Mouse (Mus musculus) adrenal gland, postnatal 4 days (tissue): ENCODE measurements around the gene Esd. TPM values are rescaled to one million over a fixed set of nuclear protein-coding genes. Genes with fewer than 3 reads are reported as not detected.
A peak's percentile ranks its signal among the peaks of the same experiment; 100 is the strongest.

Experiments
- DNase-seq, 2 experiments: peaks; one replicate each; pipeline ENCODE4 v3.0.0; 2021 to 2022; ENCODE audit warnings: low spot score in 2 of 2, mixed read lengths in 2 of 2
- long read RNA-seq, 2 experiments: library from polyadenylated mRNA; stranded (forward); transcript quantifications; one replicate each; pipeline ENCODE4 v2.0.0; 2021
- total RNA-seq, 2 experiments: library from RNA; stranded (reverse); gene quantifications; 2 replicates each; pipeline ENCODE4 v1.2.3; 2021

The Esd gene
- total RNA-seq, result 100 to 1,000 TPM; 189 to 197 TPM
- long read RNA-seq, experiment 1, transcript Esd-201 (9 exons, 1,988 nt), result major isoform, 115 of 135 reads
- long read RNA-seq, experiment 1, partial matches to known transcripts, result 13 of 135 reads
- long read RNA-seq, experiment 1, other reads (novel, unspliced or antisense), result 3 of 135 reads
- long read RNA-seq, experiment 2, transcript Esd-207 (9 exons, 1,117 nt), result minor isoform, 6 of 183 reads
- long read RNA-seq, experiment 2, transcript Esd-201 (9 exons, 1,988 nt), result major isoform, 137 of 183 reads
- long read RNA-seq, experiment 2, partial matches to known transcripts, result 33 of 183 reads
- long read RNA-seq, experiment 2, other reads (novel, unspliced or antisense), result 7 of 183 reads

DNA sequence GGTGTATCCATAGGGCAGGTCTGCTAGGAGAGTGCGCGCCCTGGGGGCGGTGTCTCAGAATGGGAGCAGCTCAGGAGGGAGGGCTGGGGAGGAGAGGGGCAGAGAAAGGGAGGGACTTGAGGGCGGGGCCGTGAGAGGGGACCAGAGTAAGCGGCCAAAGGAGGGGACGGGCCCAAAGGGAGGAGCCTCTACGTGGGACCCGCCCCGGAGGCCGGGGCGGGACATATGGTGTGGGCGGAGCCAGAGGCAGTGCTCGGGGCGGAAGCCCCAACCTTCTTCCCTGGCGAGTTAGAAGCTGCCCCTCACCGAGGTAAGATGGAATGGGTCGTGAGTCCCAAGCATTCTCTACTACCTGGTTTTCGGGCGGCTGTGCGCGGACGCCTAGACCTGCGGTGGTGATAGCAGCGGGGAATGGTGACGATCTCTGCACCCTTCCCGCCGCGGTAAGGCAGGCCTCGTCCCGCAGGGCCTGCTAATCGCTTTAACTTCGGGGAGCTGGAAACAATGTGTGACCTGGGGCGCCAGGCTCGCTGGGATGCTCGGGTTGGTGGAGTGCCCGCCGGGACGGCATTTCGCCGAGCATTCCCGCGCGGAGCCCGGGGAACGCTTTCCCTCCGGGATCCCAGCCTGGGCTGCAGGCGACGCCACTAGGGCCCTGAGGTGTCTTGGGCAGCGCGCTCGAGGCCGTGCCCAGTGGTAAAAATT lies at the start of gene Esd:
TSS of gene Esd (plus strand) at position 219 of the 705 bp plus-strand sequence.
- peak; percentile 81 to 90 for DNase-seq

GRCm38 (mm10) chr14:74684298-74684978 lies 47.7 kb upstream of the Esd start:
- DNase-seq, result no peak

GRCm38 (mm10) chr14:74691963-74692362 lies 40.1 kb upstream of the Esd start:
- DNase-seq, result no peak

DNA sequence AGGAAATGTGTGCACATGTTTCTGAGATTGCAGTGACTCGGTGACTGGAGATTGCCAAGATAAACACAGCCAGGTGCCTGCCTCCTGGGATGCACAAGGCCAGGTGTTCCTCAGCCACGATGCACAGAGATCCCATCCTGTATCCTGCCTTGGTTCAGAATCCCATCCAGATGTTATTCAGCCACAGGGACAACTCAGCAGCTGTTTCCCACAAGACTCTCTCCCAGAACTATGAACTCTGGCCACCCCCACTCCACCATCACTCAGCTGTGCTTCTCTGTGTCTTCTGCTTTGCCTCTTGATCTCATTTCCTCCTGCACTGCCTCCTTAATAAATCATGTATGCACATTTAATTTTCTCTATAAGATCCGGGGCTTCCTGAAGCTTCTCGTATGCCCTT lies 35.3 kb upstream of the Esd start:
- no peak for DNase-seq

DNA sequence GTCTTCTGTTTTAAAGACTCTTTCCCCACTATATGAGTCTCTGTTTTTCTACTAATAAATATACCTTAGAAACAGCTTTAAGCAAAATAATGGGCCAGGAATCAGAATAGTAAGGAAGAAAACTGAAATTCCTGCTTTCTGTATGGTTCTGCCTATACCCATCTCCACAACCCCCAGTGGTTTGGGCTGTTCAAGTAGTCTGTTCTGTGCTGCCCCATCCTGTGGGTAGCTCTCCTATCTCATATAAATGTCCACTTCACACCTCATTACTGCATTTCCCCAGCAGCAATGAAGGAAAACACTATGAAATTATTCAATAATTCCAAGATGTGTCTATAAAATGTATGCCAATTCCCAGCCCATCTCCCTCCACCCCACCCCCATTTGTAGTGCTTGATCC lies 34.7 kb upstream of the Esd start:
- no peak for DNase-seq

DNA sequence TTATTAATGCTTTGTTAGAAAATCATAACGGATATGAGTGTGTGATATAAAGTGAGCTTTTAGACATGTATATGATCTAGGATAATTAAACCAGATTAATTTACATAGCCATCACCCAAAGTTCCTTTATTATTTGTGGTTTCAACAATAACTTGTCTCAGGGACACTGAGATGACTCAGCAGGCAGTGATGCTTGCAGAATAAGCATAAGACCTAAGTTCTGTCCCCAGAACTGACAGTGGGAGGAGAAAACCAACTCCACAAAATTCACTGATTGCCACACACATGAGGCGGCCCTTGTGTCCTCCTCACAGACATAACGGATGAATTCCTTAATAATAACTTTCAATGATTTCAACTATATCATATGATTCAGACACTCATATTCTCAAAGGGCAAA lies 32.9 kb upstream of the Esd start:
- no peak for DNase-seq

DNA sequence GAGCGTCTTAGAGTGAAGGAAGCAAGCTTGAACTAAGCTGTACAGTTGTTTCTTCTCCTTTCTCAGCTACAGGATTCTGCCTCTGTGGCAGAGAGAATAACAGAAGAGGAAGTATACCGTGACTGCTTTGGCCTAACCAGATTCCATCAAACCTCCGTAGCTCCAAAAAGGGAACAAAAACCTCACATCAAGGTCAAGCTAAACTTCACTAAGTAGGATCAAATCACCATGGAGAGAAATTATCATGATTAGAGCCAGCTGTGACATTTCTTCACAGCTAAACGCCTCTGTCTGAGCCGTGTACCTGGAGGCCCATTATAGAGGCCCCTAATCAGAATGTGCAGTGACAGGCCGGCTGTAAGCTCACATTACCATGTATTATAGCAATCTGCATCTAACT lies 28.2 kb upstream of the Esd start:
- no peak for DNase-seq

DNA sequence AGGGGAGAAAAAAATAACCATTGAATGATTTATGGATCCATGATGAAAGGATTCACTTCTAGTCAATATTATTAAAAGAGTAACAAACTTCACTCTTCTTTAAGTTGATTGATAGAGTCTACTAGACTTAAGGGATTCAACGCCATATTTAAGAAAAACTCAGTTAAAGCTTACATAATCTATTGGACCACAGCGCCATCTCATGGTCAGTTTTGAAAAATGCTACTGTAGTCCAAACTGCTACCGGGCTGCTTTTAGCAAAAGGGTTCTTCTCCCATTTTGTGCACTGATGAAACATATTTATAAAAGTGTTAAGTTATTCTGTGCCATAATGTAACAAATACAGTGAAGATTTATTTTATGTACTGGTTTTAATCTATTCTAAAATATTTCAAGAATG lies 23.0 kb upstream of the Esd start:
- DNase-seq, result no peak

DNA sequence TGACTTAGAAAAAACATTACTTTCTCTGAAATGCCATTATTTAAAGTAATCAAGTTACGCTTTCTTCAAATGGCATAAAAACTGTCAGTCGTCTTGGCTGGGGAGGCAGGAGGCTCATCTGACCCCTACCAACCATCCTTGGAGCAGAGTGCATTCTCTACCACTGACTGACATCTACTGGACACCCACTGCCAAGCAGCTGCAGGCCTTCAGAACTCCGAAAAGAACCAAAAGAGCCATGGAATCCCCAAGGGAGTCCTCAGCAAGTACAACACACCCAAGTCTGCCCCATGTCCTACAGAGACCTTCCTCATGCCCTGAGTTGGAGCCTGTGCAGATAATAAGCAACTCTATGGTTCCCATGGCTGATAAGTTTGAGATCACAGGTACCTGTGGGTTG lies 8.6 kb upstream of the Esd start:
- DNase-seq, result no peak

DNA sequence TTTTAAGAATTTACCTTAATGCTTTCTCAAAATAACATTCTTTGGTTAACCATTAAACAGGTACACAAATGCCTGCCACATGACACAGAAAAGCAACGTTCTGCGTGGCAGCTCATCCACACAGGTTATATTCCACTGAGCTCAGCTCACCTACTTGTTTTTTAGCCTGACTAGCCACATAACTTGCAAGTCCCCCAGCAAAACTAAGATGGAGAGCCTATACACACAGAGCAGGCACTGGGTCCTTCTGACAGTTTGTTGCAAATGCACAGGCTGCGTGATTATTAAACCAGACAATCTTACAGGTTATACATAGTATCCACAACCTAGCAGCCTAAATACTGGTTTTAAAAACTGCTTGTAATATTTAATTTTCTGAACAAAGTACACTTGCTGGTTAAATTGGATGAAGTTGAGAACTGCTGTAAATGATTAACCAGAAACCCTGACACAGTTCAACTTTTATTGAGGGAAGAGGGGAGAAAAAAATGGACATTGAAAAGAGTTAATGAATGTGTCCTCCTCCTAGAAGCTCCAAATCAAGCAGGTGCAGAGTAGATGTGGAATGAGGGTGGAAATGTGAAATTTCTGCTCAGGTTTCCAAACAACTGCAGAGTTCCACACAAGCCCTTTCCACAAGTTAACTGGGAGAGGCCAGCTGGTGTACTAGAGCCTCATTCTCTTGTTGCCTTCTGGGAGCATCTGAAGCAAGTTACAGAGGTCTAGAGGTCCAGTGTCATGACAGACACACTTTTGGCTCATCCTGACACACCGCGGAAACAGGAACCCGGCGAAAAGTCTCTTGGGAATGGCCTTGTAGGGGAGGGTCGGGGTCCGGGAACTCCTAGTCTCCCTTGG lies 647 bp upstream of the Esd start:
- DNase-seq, result no peak

DNA sequence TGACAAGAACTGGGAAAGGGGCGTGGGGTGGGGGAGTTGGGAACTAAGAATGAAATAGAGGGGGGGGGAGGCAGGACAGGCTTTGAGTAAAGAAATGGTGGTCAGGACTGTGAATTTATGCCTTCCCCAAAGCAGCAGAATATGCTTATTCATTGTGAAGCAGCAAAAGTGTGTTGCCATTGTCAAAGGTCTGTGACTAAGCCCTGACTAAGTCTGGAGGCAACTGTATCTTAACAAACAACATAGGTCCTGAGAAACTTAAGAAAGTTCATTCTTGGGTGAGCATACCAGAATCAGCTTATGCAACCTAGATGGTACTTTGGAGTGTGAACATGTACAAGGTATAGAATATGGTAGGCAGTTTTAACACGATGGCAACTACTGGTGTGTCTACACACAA lies 1.3 kb downstream of the Esd start:
- DNase-seq, result no peak

- no peak for DNase-seq
Measured at GRCm38 (mm10) chr14:74735471-74735870, 3.4 kb downstream of the Esd start.

GRCm38 (mm10) chr14:74736850-74737249 lies 4.8 kb downstream of the Esd start:
- DNase-seq, result no peak

- peak; percentile 51 to 65 for DNase-seq
Measured at GRCm38 (mm10) chr14:74764191-74764918, 32.3 kb downstream of the Esd start.

DNA sequence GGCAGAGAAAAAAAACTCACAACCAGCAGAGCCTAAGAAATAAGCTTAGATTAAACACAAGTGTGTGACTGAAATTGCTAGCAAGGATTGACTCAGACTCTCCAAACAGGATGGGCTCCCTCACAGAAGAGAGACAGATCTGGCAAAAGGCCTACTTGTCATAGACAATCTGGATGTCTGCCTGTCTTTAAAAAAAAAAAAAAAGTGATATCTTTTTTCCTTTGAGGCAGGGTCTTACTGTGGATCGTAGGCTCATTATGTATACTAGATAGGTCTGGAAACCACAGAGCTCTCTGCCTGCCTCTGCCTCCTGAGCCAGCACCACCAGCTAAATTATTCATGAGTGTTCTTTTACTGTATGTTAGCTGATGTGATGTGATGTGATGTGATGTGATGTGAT lies 35.8 kb downstream of the Esd start:
- DNase-seq, result no peak

DNA sequence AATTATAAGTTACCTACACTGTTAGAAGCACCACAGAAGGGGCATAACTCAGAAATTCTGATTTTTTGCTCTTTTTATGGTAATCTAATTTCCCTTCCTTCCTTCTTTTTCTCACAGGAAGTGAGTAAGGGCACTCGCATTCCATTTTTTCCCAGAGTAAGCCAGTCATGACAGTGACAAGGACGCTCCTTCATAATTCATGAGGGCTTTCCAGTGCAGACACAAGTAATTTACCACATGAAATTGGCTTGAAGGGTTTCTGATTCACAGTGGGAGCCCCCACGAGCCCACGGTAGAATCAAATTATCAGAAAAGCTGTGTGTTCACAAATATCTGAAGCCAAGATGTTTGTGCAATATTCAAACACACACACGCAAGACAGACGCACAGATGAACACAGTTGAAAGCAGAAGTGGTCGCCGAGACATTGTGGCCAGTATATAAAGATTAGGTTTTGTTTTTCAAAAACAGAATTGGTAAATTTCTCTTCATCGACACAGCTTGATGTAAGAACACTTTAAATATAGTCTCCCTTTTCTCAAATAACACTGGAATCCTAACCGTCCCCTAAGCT lies 42.0 kb downstream of the Esd start:
- no peak for DNase-seq

GRCm38 (mm10) chr14:74784243-74784934 lies 52.3 kb downstream of the Esd start:
- DNase-seq, result no peak

GRCm38 (mm10) chr14:74787717-74788116 lies 55.6 kb downstream of the Esd start:
- no peak for DNase-seq

DNA sequence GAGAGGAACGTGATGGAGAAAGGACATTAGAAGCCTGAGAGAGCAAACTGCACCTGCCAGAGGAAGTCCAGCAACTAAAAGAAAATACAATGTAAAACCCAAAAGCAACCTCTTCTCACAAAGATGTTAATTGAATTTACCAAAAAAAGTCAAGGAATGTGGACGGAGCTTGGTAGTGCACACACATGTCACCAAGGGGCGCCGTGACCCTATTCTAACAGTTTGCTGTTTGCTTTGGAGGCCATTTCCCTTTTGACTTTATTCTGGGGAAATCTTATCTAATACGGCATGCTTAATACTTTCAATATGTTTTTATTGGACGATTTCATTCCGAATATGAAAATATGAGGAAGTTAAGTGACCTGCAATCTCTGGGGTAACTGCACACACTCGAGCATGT lies 56.7 kb downstream of the Esd start:
- no peak for DNase-seq

DNA sequence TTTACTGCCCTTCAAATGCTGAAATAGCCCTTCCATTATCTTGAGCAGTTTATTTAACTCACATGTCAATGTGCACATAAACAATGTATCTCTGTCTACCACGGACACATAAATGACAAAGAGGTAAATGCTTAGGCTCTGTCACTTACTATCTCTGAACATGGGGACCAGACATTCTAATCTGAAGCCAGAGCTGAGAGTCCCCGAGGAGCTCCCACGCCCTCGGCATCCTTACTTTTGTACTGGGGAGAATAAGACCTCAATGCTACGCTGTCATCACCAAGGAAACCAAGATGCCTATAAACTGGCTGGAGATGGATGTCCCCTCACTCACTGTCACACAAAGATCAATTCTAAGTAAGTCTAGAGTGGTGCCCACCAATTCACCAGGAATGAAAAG lies 58.4 kb downstream of the Esd start:
- DNase-seq, result no peak
